Mouse (Mus musculus): Measurements from ENCODE around the gene Prkcq.

DNA sequence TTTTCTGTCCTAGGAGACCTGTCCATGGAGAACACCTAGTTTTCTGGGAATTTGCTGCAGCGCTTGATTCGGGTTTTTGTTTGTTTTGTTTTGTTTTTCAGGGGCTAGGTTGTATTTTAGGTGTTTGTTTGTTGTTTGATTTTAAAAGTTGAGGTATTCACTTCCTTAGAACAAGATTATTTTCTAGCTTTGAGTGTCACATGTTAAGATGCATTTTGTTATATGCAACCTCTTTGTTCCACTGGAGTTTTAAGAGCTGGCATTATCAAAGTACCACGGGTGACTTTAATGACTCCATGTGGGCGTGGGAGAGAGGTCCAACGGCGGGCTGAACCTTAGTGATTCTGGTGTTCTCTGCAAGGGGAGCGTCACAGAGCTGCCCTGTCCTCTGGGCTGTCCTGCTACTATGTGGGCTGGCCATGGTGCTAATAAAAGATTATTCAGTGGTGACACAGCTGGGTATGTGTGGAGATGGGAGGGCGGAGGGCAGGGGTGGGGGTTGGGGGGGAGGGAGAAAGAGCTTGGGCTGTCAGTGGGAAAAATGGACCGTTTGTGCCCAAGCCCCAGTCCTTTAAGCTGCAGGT is 1.0 kb downstream of the Prkcq start:
- no peak for TF ChIP-seq CTCF (IDR thresholded peaks at IDR 0.05; ENCODE audit: control insufficient read depth, insufficient read depth, insufficient replicate concordance, low read depth, low read length)
- no peak for TF ChIP-seq POLR2A (IDR thresholded peaks at IDR 0.05; ENCODE audit: control insufficient read depth, low read depth, low read length)
